Mouse (Mus musculus) thymus, adult 18-20 months (tissue): Measurements from ENCODE around the gene Defb43.
A peak's percentile ranks its signal among the peaks of the same experiment; 100 is the strongest.

Experiments
- DNase-seq, 2 experiments: peaks; one replicate each; pipeline ENCODE4 v3.0.0; 2022; ENCODE audit warnings: mixed read lengths in 2 of 2

Defb43 gene

DNA sequence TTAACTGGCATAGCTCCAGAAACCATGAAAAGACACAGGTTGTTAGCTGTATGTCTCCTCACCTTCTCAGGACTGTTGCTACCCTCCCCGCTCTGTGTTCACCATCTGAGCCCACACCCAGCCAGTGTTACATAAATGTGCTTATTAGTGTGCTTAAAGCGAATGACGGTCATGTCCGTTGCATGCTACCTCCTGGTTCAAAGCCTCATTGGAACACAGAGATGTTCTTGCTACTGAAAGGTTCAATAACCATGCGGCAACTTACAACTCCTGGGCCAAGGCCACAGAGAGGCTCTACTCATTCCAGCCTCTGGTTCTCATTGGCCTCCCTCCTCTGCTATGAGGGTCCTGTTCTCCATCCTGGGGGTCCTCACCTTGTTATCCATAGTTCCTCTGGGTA is at the start of gene Defb43:
Gene Defb43, plus strand, starts transcription at position 301 of the 400 bp plus-strand sequence.
- no peak for DNase-seq

DNA sequence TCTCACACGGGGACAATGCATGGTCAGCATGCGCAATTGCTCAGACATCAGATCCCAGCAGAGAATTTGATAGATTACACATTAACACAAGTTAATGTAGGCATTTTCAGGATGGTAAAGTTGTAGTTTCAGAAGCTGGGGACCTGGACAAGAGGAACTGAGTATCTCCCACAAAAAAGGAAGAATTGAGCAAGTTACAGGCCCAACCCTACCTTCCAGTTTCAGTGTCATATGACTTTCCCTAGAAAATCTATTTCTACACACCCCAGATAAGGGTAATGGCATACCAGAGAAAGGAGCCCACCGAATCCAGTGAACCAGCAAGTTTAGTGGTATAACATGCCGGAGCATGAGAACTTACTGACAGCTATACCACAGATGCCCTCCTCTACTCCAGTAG is 47.9 kb upstream of the Defb43 start:
- DNase-seq = no peak

DNA sequence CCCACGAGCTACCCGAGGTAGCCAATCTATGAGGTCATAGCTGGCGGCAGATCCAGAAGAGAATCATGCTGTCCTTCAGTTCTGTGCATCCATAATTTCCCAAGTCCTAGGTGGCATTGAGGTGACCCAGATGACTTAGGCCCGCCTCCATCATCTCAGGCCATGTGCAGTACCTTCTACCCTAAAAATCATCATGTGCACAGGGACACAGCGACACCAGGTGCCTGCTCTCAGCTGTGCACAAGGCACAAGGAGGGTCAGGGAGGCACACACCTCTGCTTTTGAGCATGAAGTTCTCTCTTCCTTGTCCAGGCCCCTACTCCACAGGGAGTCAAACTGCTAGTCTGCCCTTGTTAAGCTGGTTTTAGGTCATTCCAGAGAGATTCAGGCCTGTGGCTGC is 46.2 kb upstream of the Defb43 start:
- DNase-seq = no peak

DNA sequence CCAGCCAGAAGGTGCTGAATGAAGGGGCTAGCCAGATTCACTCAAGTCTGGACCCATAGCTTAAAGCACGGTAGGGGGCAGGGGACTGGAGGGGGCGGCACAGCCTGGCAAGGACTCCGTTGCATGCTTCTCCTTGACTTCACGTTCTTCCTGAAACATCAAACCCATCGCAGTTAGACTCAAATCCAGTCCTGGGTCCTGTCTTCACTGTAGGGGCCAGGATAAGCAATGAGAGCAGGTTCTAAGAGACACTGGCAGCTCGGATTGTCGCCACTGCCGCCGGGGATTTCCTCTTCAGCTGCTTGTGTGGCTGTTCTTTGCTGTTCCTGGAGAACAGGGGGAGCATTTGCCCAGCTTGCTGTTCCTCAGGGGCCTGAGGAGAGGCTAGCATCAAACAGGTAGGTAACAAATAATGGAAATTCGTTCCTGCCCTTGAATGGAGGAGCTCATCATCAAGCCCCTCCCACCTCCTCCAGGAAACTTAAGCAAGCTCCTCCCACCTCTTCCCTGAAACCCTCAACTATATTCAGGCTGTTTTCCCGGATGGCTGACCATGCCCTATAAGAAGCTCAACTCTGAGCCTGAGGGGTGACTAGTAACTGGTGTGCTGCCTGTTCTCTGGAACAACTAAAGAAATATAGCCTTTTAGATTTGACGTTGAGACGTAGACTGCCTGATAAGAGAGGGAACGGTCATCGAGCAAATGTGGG is 45.6 kb upstream of the Defb43 start:
- no peak for DNase-seq

DNA sequence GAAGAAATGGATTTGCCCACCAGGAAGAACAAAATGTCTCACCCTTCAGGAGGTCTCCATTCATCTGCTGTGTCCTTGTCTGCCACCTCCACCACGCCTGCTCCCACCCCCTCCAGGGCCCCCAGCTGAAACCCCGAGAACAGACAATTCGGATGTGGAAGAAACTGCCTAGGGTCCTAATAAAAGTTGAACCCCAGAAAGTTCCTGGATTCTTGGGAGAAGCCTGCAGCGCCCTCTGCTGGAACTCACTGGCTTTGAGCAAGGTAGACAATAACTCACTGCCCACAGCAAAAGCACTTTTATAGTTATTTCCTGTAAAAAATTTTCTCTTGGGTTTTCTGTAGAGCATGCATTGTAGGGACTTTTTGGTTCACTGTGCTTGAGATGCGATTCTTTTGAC is 36.5 kb upstream of the Defb43 start:
- peak; percentile 9 to 23 for DNase-seq

DNA sequence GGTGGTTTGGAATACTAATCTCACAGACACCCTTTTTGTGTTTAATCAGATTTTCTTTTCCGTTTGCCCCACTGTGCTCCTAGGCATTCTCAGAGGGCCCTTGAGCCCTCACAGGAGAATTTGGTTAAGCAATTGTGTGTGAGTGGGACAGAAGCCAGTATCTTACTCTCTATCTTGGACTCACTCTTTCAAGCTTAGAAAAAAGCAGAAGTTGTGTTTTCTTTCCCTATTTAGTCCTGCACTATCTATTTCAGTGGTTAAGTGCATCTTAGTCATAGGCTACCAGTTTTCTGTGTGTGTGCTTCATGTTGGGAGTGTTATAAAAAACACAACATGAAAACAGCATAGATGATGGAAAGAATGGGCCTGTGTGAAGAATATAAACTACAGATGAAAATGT is 31.8 kb upstream of the Defb43 start:
- no peak for DNase-seq

DNA sequence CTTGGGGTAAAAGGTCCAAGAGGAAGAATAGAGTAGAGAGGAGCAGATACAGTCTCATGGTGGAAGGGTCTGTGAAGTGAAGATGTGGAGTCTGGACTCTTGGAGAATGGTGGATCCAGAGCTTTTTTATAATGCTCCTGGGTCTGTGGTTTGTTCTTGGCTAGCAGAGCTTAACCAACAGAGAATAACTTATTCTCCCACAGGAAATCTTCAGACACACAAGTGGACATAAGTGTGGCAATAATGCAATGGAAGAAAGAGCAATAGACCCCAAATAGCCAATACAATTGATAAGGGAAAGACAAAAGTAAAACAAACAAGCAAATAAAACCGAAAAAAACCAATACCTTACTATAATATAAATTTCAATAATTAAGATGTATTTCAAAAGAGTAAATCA is 27.2 kb upstream of the Defb43 start, which contains the start of gene Defb48:
Gene Defb48, minus strand, starts transcription at position 101 of the 400 bp plus-strand sequence.
- DNase-seq = no peak

DNA sequence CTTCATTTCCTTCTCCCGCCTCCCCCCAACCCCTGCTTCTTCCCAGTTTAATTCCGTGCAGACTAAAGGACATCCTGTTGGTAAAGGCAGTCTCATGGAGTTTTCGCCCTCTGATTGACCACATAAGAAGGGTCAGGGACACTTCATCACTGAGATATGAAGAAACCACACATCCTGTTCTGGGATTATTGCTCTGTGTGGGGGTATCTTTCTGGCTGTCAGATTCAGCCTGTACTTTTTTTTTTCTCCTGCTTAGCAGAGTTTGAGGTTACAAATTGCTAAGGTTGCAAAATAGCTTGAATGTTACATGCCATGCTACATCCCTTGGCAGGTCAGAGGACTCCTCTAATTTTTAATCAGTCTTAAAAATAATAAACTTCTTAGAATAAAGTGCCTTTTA is 20.3 kb upstream of the Defb43 start:
- DNase-seq = no peak

DNA sequence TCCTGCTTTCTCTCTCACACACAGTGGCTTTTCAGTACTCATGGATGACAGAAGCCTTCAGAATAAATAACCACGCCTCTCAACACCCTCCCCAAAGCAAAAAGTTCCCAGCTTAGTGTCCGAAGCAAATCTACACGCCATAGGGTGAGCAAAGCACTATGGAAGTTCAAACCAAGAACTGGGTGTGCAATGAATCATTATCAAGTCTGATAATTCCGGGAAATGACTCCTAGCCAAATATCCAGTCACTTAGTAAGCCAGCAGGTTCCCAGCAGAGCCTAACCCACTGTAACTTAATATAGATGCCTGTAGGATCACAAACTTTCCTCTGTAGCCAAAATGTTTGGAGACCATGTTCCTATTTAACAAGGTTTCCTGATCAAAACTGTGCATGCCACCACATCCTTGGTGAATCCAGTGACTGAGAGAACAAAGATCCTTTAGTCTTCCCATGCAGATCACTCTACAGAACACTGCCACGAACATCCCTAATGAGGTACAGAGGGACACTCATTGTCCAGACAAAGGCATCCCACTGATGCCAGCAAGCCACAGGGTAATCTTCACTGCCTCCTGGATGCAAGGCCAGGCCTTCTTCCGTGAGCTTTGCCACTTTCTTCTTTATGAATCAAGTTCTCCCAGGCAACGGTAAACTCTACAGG is 19.6 kb upstream of the Defb43 start:
- no peak for DNase-seq

DNA sequence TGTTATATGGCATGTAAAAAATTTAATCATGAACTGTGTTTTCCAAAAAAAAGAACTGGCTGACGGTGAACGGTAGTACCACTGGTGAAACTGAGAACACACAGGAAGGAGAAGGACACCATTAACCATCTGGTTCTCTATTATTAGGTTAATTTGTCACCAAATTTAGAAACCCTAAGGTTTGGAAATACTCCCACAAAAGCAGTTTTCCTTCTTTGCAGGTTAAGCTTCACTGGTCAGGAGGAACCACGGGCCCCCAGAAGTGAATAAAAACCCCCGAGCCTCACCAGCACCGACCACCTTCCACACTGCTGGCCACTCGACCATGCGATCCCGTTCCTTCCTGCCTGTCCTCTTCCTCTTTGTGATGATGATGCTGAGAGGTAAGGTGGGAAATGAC is 13.8 kb upstream of the Defb43 start, which contains the start of gene Defb47:
Gene Defb47, plus strand, starts transcription at position 301 of the 400 bp plus-strand sequence.
- DNase-seq = no peak

DNA sequence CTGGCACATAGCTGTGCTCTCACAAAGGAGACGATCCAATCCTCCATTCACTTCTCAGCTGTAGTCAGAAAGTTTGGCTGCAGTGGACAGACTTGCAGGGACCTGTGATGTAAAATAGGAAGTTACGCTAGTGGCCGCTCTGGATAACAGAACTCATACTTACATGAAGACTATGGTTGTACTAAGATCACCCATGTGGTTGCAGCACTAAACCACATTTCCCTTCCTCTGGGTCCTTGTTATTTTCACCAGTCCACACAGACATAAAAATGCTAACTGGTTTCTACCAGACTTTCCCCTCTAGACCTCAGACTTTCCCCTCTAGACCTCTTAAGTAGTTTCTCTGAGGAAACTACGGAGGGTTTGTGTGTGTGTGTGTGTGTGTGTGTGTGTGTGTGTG is 12.6 kb upstream of the Defb43 start:
- no peak for DNase-seq

DNA sequence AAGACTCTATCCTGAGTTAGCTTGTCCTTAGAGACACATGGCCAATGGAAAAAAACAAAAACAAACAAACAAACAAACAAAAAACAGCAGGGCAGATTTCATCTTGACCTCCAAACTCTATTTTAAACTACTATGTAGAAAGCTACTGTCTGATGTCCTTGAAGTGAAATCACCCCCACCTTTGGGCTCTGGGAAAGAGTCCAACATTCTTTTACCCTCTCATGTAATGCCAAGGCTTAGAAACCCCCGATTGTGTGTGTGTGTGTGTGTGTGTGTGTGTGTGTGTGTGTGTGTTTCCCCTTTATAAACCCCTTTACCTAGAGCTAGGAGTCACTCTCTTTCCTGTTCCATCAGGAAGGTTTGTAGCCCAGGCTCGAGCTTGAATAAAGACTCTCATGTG is 9.0 kb upstream of the Defb43 start:
- no peak for DNase-seq

DNA sequence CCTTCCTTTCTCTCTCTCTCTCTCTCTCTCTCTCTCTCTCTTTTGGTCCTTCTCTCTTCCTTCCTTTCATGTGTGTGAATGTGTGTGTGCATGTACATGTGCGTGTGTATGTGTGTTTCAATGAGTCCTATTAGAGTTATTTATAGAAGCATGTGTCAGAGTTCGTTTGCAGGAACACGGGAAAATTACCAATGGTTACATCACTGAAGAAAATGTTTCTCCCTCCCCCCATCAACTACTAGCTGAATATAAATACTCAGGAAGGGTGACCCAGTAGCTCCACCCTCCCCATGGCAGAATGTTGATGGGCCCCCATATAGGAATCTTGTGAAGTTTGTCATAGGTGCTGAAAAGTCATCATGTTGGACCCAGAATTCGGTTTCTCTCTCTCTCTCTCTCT is 1.5 kb downstream of the Defb43 start:
- DNase-seq = no peak

DNA sequence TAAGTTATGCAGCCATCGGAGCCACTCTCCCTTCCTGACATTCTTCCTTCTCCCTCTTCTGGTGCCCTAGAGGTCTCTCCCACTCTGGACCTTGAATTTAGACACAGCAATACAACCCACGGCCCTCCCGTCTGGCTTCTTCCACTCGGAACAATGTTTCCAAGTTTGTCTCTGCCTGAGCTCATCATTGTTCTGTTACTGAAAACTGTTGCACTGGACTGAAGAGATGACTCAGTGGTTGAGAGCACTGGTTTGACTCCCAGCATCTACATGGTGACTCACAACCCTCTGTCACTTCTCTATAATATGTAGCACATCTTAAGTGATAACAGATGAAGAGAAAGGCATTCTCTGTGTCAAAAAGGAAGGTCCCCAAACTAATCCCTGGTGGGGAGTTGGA is 3.1 kb downstream of the Defb43 start:
- no peak for DNase-seq

DNA sequence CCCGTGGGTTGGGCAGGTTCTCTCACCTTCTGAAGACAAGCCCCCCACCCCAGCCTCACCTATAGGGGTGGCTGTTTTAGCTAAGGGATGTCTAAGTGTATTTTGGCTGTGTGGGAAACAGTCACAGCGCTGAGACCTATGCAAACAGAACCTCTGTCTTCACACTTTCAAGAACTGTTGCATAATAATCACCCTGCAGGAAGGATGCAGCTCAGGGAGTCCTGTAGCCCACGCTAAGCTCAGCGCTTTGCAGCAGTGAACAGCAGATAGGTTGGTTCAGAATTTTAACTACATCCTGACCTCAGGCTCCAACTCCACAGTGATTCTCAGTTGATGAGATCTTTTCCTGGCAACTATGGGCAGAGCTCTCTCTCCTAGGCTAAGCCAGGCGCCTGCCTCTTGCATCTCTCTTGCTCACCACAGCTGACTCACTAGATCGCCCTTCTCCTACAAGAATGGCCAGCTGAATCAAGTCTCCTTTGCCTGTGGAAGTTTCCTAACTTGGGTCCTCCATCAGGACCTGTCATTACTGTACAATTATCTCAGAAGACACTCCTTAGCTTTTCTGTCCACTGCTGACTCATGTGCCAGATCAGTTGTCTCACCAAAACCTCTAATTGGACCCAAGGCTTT is 9.1 kb downstream of the Defb43 start:
- no peak for DNase-seq

DNA sequence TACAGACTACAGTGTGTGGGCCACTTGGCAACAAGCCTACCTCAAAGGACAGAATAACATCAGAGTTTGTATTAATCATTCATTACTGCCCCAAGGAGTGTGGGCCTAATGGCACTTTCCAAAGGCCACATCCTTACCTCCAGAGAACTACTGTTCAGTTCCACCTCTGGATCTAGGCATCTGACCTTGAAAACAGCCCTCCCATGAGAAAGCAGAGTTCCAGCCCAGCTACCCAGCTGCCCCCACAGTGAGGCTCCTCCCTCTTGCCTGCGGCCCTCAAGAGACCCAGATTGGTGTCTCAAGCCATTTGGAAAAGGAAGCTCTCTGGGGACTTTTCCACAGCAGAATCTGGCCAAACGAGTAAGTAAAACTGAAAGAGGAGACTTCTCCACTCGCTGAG is 35.1 kb downstream of the Defb43 start, which contains the start of gene Defb42:
Gene Defb42, plus strand, starts transcription at position 301 of the 400 bp plus-strand sequence.
- DNase-seq = no peak

DNA sequence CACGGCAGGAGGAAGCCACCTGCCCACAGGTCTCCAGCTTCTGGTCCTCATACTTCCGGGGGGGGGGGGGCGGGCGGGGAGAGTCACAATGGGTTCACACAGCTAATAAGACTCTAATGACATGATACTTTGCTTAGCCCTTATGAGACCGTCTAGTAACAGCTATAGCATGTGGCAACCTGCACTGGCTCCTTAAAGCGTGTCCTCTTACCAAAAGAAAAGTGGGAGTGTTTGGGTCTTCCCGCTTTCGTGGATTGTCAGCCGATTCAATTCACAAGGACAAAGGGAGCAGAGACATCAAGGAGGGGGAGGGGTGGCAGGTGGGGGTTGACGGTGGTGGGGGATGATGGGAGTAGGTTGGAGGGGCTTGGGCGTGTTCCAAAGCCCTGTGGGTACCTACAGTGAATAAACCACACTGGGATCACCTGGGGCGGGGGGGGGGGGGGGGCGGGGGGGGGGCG is 38.4 kb downstream of the Defb43 start, which contains the start of gene Defb30:
Gene Defb30, minus strand, starts transcription at position 51 of the 461 bp plus-strand sequence.
- DNase-seq = no peak

DNA sequence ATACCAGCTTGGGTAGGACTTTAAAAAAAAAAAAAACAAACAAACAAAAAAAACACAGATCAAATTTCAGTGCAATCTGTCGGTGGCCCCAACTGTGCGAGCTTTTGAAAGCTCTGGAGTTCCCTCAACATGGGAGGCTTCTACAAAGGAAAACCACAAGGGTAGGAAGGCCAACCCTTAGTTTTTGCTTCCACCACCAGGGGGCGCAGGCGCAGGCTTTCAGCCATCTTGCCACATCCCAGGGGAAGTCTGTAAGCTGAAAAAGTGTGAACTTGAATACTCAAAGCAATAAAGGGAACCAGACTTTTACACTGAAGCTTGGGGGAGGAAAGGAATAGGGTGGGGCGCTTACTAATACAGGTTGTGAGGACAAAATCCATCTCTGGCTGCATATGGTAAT is 39.2 kb downstream of the Defb43 start:
- peak; percentile 24 to 25 for DNase-seq

DNA sequence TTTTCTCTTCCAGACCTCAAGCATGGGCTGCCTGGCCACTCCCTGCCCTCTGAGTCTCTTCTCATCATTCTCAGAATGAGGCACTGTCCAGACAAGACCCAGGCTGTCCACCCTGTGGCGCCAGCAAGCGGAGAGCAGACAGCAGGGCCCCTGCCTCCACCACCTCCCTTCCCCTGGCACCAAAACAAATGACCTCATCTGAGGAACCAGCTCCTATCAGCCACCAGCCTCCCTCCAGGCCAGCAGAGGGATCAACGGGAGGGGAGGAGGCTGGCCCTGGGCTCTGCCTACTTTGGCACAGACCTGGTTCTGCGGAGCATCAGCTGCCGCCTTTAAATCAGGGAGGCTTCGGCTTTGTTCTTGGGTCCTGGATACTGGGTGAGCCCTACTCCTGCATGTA is 43.2 kb downstream of the Defb43 start:
- DNase-seq = no peak

DNA sequence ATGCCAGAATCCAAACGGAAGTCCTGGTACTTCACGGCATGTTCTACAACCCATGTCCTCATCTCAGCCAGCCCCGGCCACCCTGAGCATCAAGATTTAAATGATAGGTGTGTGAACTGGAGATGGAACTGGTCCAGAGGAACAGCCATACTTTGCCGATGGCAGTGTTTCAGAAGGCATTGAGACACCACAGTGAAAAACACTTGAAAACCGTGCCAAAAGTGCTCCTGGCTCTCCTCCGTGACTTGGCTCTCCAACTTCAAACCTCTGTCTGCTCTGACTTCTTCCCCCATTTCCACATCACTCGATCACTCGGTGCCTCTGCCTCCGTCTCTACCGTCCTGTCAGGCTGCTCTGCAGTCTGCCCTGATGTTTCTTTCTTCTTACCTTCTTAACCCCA is 48.8 kb downstream of the Defb43 start:
- no peak for DNase-seq

DNA sequence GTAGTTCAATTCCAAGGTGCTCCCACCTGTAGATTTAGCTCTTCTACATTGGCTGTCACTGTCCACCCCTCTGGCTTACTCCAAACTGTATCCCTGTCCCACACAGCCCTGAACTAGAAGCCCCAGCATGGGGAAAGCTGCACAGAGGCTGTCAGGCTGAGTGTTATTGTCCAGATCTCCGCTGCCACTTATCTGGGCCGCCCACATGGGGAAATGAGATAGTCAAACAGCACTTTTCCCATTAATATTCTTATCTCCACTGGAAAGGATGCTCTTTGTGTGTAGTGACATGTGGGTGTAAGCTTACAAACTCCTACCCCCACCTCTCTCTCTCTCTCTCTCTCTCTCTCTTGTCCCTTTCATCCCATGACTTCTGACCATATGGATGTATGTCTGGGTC is 50.6 kb downstream of the Defb43 start:
- no peak for DNase-seq

DNA sequence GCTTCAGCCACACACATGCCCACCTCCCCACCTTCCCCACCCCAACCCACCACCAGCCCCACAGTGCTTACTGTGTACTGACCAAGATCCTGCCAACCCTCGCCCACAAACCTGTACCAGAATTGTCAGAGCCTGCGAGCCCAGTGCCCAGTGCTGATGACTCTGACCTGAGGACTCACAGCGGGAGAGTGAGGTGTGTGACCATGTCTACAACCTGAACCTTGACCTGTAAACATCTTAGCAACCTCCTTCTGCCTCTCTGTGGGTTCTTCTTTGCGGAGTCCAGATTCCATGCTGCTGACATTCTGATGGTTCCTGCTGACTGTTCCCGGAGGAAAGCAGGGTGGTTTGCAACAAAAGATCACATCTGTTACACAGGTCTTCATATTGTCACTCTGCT is 53.8 kb downstream of the Defb43 start:
- no peak for DNase-seq

DNA sequence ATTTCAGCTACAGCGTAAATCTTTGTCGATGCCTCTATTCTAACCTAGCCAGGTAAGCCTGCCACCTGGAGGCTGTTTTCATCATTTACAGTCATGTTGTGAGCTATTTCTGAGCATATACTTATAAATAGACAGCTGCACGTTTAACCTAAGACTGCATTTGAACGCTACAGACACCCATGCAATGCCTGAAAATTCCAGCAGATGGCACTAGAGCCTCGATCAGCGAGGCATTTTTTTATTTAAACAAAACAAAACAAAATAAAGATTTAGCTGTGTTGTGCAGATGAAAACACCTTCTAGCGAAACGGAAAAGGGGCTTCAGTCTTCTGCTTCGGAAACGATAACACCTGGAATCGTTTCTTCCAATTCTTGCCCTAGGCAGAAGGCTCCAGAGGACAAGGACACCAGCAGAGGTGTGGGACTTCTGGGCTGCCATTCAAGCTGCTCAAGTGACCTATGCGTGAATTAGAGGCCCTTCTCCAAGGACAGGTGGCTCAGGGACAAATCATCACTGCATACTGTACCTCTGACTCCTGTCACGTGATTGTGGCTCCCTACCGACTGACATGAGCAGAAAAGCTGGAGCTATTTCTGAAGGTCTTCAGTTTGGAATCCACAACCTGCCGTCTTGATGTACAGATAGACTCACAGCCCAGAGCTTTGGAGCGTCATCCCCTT is 55.2 kb downstream of the Defb43 start:
- DNase-seq = no peak
